Mouse (Mus musculus): Measurements from ENCODE around the gene Arl3. TPM values are rescaled to one million over a fixed set of nuclear protein-coding genes. Genes with fewer than 3 reads are reported as not detected.
A peak's percentile ranks its signal among the peaks of the same experiment; 100 is the strongest.

The Arl3 gene
- total RNA-seq, 2 experiments from 2014 or later, result 122 to 129 TPM

- Histone ChIP-seq H3K27ac (no peak overlapping the region), H3K4me3 (no peak overlapping the region)
- TF ChIP-seq CTCF (conservative IDR thresholded peaks at IDR 0.05), result no peak
- DNase-seq (ENCODE audit: low spot score in 2 of 2), result no peak
These were observed 54.6 kb downstream of the Arl3 start for GRCm38 (mm10) chr19:46518352-46518787.

GRCm38 (mm10) chr19:46517529-46518351, 55.3 kb downstream of the Arl3 start:
- no peak for DNase-seq (ENCODE audit: low spot score in 2 of 2)
- no peak overlapping the region for H3K4me3 ChIP-seq

GRCm38 (mm10) chr19:46516667-46517528, 56.1 kb downstream of the Arl3 start:
- no peak for DNase-seq (ENCODE audit: low spot score in 2 of 2)
- Histone ChIP-seq H3K4me3 (no peak overlapping the region), H3K27ac (peak overlapping the region; percentile 46; the same call in 1 of the 2 replicates)
- no peak for TF ChIP-seq CTCF (conservative IDR thresholded peaks at IDR 0.05)

More at GRCm38 (mm10) chr19:46517529-46518351, 55.3 kb downstream of the Arl3 start:
- H3K27ac ChIP-seq, result peak overlapping the region; percentile 46; the same call in 1 of the 2 replicates
- TF ChIP-seq CTCF (conservative IDR thresholded peaks at IDR 0.05), result no peak

- DNase-seq (ENCODE audit: low spot score in 2 of 2), result no peak
- Histone ChIP-seq H3K27ac (no peak overlapping the region), H3K4me3 (no peak overlapping the region)
- TF ChIP-seq CTCF (conservative IDR thresholded peaks at IDR 0.05), result no peak
These were observed 57.6 kb downstream of the Arl3 start for GRCm38 (mm10) chr19:46515287-46515821.

GRCm38 (mm10) chr19:46514387-46514786, 58.6 kb downstream of the Arl3 start:
- no peak for DNase-seq (ENCODE audit: low spot score in 2 of 2)
- no peak overlapping the region for H3K4me3 ChIP-seq
- no peak for TF ChIP-seq CTCF (conservative IDR thresholded peaks at IDR 0.05)
- H3K27ac ChIP-seq, result no peak overlapping the region

- H3K4me3 ChIP-seq, result no peak overlapping the region
- TF ChIP-seq CTCF (conservative IDR thresholded peaks at IDR 0.05), result no peak
- peak overlapping the region; percentile 24; the same call in 1 of the 2 replicates for H3K27ac ChIP-seq
- DNase-seq (ENCODE audit: low spot score in 2 of 2), result no peak
These were observed 61.7 kb downstream of the Arl3 start for GRCm38 (mm10) chr19:46511263-46511662.

GRCm38 (mm10) chr19:46510824-46511223, 62.2 kb downstream of the Arl3 start:
- peak; percentile 72 for TF ChIP-seq CTCF (conservative IDR thresholded peaks at IDR 0.05)
- no peak overlapping the region for H3K4me3 ChIP-seq
- no peak for DNase-seq (ENCODE audit: low spot score in 2 of 2)
- peak overlapping the region; percentile 43; the same call in 1 of the 2 replicates for H3K27ac ChIP-seq

- DNase-seq (ENCODE audit: low spot score in 2 of 2), result no peak
- H3K27ac ChIP-seq, result peak overlapping the region; percentile 43; the same call in 1 of the 2 replicates
- no peak for TF ChIP-seq CTCF (conservative IDR thresholded peaks at IDR 0.05)
- H3K4me3 ChIP-seq, result no peak overlapping the region
These were observed 62.6 kb downstream of the Arl3 start for GRCm38 (mm10) chr19:46510401-46510800.

GRCm38 (mm10) chr19:46509736-46510135, 63.3 kb downstream of the Arl3 start:
- H3K27ac ChIP-seq, result peak overlapping the region; percentile 100; the same call in 1 of the 2 replicates
- no peak overlapping the region for H3K4me3 ChIP-seq
- no peak for TF ChIP-seq CTCF (conservative IDR thresholded peaks at IDR 0.05)
- DNase-seq (ENCODE audit: low spot score in 2 of 2), result no peak

- TF ChIP-seq CTCF (conservative IDR thresholded peaks at IDR 0.05), result no peak
- H3K27ac ChIP-seq, result peak overlapping the region; percentile 100; the same call in 1 of the 2 replicates
- no peak overlapping the region for H3K4me3 ChIP-seq
- DNase-seq (ENCODE audit: low spot score in 2 of 2), result no peak
These were observed 63.8 kb downstream of the Arl3 start for GRCm38 (mm10) chr19:46509202-46509601.

- no peak overlapping the region for H3K4me3 ChIP-seq
- peak overlapping the region; percentile 100; the same call in 1 of the 2 replicates for H3K27ac ChIP-seq
- no peak for DNase-seq (ENCODE audit: low spot score in 2 of 2)
- no peak for TF ChIP-seq CTCF (conservative IDR thresholded peaks at IDR 0.05)
These were observed 64.3 kb downstream of the Arl3 start for GRCm38 (mm10) chr19:46508738-46509137.

- Histone ChIP-seq H3K27ac (peak overlapping the region; percentile 100), H3K4me3 (peak overlapping the region; percentile 96; the same call in 1 of the 2 replicates)
- no peak for DNase-seq (ENCODE audit: low spot score in 2 of 2)
- no peak for TF ChIP-seq CTCF (conservative IDR thresholded peaks at IDR 0.05)
These were observed 65.2 kb downstream of the Arl3 start for GRCm38 (mm10) chr19:46507806-46508205.

Measured in layer of hippocampus, adult 2 months (tissue).